Mouse (Mus musculus) Patski (cell line): ENCODE results near the gene Cox15. TPM values are rescaled to one million over a fixed set of nuclear protein-coding genes. Genes with fewer than 3 reads are reported as not detected.

Experiments
- ATAC-seq: fragments of 100-300 bp; one replicate; pipeline ENCODE4 v1.8.0; 2021
- CTCF ChIA-PET: fragments of 350-600 bp; sonication (Branson Sonifier 250); formaldehyde crosslinking; loops from one replicate; lab custom pipeline; 2022; ENCODE audit warnings: inconsistent platforms; lab: Charles Lee
- POLR2A ChIA-PET: fragments of 350-600 bp; sonication (Branson Sonifier 250); formaldehyde crosslinking; loops from one replicate; lab custom pipeline; 2022; ENCODE audit warnings: antibody characterized with exemption, inconsistent platforms; lab: Charles Lee
- DNase-seq: peaks from one replicate; pipeline ENCODE4 v3.0.0-alpha.2; 2011; ENCODE audit warnings: low read depth, low spot score
- H3K27me3 ChIP-seq: fragments of 371-371 bp; one replicate; pipeline ENCODE4 v1.5.1; 2021
- CTCF ChIP-seq: fragments of 100-300 bp; IDR thresholded peaks from one replicate; pipeline ENCODE4 v1.5.1; 2021
- in situ Hi-C: fragments of 300-500 bp; cut with MboI; formaldehyde crosslinking; loops from 3 replicates; pipeline ENCODE4 v1.11.1; 2018; ENCODE audit warnings: low pct_unique_long_range_greater_than_20kb, mixed read lengths
- polyA plus RNA-seq: library from polyadenylated mRNA; unstranded; gene quantifications from one replicate; pipeline ENCODE4 v1.2.3, GENCODE M21; 2021

Gene Cox15
- polyA plus RNA-seq, 1 experiment from 2014 or later: 32.7 TPM

GRCm38 (mm10) chr19:43692815-43693214, 60.0 kb downstream of the Cox15 start:
- POLR2A ChIA-PET: interaction anchor here (0.5 to 0.7 kb wide), 2 partner anchors 18 kb away, joined by 3 read pairs; no protein-coding TSS in a partner anchor
- TF ChIP-seq CTCF: no peak
- ATAC-seq (no peak), DNase-seq (no peak)
- H3K27me3 ChIP-seq: no peaks in the 10 kb centered on the region
- in situ Hi-C loops: no loop called here
- CTCF ChIA-PET: interaction anchor here (2.5 kb wide), 1 partner anchor 11 kb away, joined by 6 read pairs; no protein-coding TSS in a partner anchor

- CTCF ChIA-PET: interaction anchor here (2.6 kb wide), 1 partner anchor 10 kb away, joined by 13 read pairs; no protein-coding TSS in a partner anchor
- in situ Hi-C loops: no loop called here
- no peaks in the 10 kb centered on the region for H3K27me3 ChIP-seq
- peak; percentile 99 for ATAC-seq
- POLR2A ChIA-PET: interaction anchor here (1.8 kb wide), 1 partner anchor 15 kb away, joined by 8 read pairs; the partner anchor contains the start of gene Slc25a28
- DNase-seq: peak; percentile 74
- peak; percentile 73 for TF ChIP-seq CTCF
These were observed 63.2 kb downstream of the Cox15 start, which contains the start of gene Entpd7 for GRCm38 (mm10) chr19:43689419-43690246. Entpd7 (plus strand) TSS chr19:43689672.

Other genes starting within 250 kb of the Cox15 start
- 311 TPM for gene Got1, start 228.4 kb downstream of the Cox15 start, polyA plus RNA-seq
- 0.14 TPM for gene Nkx2-3, start 140.7 kb downstream of the Cox15 start, polyA plus RNA-seq
- 51.9 TPM for gene Slc25a28, start 78.1 kb downstream of the Cox15 start, polyA plus RNA-seq
- gene Entpd7, start 63.3 kb downstream of the Cox15 start, polyA plus RNA-seq: 8.4 TPM
- 7.1 TPM for gene Cutc, start within 50 bp of the Cox15 start, polyA plus RNA-seq
- gene Abcc2, start 29.2 kb upstream of the Cox15 start, polyA plus RNA-seq: not detected
- 16.3 TPM for gene Dnmbp, start 187.2 kb upstream of the Cox15 start, polyA plus RNA-seq
- gene Cpn1, start 233.6 kb upstream of the Cox15 start, polyA plus RNA-seq: 0.30 TPM